Mouse (Mus musculus): ENCODE measurements at regions not wholly inside any gene's neighbourhood (a gene's known extent, or its start where the extent isn't known, plus 50 kb on each side); places are given as distances from the start of the nearest gene placed in this dataset.
A peak's percentile ranks its signal among the peaks of the same experiment; 100 is the strongest.

DNA sequence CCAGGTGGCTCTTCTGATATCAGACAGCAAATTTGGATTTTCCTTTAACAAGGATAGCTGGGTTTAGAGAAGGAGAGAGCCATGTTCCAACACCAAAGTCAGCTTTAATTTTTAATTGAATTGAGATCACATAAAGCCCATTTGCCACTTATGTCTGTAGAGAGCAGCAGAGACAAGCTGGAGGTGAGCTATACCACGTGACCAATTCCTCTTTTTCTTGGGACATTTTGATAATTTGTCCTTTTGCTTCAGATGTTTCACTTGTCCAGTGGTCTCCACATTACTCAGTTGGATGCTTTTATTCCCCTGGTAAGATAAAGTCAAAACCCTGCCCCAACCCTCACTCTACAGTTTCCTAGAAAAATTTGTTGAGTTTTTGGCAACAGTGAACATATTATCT lies 248.6 kb upstream of the Ndst4 start:
- no peak for DNase-seq (ENCODE audit: low read depth)

- no peak for DNase-seq (ENCODE audit: low read depth)
These were observed 244.1 kb upstream of the Ndst4 start for GRCm38 (mm10) chr3:125159763-125160162.

- DNase-seq (ENCODE audit: low read depth): no peak
These were observed 213.3 kb upstream of the Ndst4 start for GRCm38 (mm10) chr3:125190571-125190970.

- no peak for DNase-seq (ENCODE audit: low read depth)
These were observed 183.0 kb upstream of the Ndst4 start for GRCm38 (mm10) chr3:125220913-125221312.

DNA sequence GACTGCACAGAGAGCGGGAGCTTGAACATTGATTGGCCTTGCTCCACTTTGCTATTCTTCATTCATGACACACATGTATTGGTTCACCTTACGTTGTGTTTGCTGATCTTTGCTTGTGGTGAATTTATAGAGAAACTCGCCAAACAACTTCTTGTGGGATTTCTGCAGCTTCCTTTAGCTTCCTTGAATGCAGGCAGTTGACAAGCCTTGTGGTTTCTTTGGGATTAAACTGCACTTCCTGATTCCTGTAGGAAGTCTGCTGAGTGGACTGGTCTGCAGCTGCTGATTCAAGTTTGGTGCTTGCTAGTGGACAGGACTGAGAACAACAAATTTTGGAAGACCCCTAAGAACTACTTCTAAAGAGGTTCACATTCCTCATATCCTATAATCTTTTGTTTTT lies 152.8 kb upstream of the Ndst4 start:
- DNase-seq (ENCODE audit: low read depth): no peak

GRCm38 (mm10) chr3:125260909-125261308 lies 143.0 kb upstream of the Ndst4 start:
- no peak for DNase-seq (ENCODE audit: low read depth)

DNA sequence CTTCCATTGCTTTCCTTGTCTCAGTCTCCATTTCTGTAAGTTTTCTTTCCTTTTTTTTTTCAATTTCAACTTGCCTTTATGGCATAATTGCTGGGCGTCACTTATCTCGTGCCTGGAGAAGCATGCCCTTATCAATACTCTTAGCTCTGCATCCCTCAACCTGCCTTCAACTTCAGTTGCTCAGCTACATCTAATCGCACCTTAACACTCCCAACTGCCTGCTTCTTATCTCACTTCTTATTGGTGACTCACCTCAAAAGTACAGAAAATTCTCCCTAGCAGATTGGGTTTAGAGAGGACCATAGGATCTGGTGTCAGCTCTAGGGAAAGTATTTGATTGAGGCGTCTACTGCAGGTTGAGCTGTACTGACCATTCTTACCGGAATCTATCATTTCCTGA lies 133.2 kb upstream of the Ndst4 start:
- peak; percentile 79 for DNase-seq (ENCODE audit: low read depth)

- no peak for DNase-seq (ENCODE audit: low read depth)
These were observed 132.7 kb upstream of the Ndst4 start for GRCm38 (mm10) chr3:125271215-125271614.

- no peak for DNase-seq (ENCODE audit: low read depth)
These were observed 125.3 kb upstream of the Ndst4 start for GRCm38 (mm10) chr3:125278605-125279004.

DNA sequence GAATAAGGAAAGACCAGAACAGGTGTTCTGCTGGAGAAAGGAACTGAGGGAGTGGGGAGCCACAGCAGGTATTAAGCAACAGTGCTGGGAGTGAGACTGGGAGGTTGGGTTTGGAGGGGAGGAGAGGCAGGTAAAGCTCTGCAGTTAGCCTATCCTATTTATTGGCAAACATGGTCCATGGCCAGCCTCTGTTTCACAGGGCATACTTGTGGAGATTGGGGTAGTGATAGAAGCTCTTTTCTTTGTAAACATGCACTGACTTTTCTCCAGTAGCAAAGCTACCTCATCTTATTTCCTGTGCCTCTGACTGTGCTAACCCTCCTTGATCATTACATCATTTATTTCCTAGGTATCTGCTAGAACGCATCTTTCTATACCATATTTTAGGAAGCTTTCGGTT lies 124.9 kb upstream of the Ndst4 start:
- DNase-seq (ENCODE audit: low read depth): no peak

GRCm38 (mm10) chr3:125279610-125280009 lies 124.3 kb upstream of the Ndst4 start:
- DNase-seq (ENCODE audit: low read depth): peak; percentile 44

- DNase-seq (ENCODE audit: low read depth): no peak
These were observed 115.3 kb upstream of the Ndst4 start for GRCm38 (mm10) chr3:125288598-125288997.

- DNase-seq (ENCODE audit: low read depth): no peak
These were observed 114.4 kb upstream of the Ndst4 start for GRCm38 (mm10) chr3:125289355-125289933.

DNA sequence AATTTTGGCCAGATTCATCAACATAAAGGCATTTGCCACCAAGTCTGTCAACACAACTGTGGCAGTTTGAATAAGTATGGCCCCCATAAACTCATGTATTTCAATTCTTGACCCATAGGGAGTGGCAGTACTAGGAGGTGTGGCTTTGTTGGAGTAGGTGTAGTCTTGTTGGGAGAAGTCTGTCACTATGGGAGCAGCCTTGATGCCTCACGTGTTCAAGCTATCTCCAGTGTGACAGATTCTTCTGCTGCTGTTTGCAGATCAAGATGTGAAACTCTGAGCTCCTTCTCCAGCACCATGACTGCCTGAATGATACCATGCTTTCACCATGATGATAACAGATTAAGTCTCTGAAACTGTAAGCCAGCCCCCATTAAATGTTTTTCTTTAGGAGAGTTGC lies 97.2 kb upstream of the Ndst4 start:
- peak; percentile 5 for DNase-seq (ENCODE audit: low read depth)

DNA sequence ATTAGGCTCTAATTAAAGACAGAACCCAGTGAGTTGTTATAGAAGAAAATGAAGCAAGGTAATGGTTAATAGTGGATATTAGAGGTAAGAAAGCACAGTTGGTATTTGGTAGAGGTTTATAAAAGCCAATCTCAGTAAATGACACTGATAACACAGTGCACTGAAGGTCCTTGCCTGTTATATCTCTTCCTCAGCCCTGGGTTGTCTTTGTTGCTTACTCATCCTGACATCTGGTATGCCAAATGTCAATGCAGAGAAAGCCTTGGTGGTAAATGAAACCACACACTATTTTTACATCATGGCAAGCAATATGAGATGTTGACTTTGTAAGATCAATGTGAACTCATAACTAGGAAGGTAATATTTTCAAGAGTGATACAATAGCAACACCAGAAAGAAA lies 76.8 kb upstream of the Ndst4 start:
- no peak for DNase-seq (ENCODE audit: low read depth)

GRCm38 (mm10) chr3:125337423-125337822 lies 66.5 kb upstream of the Ndst4 start:
- DNase-seq (ENCODE audit: low read depth): no peak

GRCm38 (mm10) chr3:125338178-125338692 lies 65.6 kb upstream of the Ndst4 start:
- DNase-seq (ENCODE audit: low read depth): no peak
